Mouse (Mus musculus) cerebellum, adult (tissue): Measurements from ENCODE around the gene Ush1c.

Experiments
- ATAC-seq: cut with Nextera tagmentation; 2 replicates; pipeline ENCODE4 v1.9.2; 2017; ENCODE audit warnings: mild to moderate bottlenecking, moderate library complexity, mixed read lengths; ENCODE audit not compliant: insufficient number of reproducible peaks, low FRiP score, low TSS enrichment

Ush1c gene

DNA sequence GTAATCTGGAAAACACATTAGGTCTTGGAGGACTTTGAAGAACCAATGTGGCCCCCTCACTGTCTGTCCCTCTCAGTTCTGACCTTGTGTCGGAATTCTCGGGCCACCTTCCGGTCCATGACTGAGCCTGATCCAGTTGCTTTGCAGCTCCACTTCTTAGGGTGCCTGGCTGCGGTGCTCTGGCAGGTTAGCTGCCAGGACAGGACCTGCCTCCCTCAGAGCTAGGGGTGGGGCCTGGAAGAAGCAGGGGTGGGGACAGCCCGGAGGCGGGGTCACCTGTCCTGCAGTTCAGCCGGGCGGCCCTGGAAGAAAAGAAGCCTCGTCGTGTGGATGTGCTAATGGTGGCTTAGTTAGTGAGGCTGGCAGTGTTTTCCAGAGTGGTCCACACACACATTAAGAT, at the start of gene Ush1c:
Gene Ush1c, minus strand, starts transcription at position 158 of the 400 bp plus-strand sequence.
- ATAC-seq, result no peak

GRCm38 (mm10) chr7:46287051-46287450, 48.7 kb upstream of the Ush1c start:
- ATAC-seq, result no peak

DNA sequence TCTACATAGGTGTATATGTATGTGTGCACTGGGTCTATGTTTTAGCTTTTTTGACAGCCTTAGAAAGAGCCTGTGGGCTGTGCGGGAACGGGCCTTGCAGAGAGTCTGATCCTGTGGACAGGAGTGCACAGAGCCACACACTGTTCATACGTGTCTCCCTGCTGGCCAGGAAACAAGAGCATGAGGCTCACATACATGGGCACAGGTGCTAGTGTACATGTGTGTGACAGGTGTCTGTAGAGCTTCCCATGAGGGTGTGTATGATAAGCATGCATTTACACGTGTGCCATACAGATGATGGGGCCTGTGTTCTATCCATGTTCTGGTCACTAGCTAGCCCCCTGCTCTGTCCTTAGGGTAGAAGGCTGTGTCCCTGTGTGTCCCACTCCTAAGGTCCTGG, 48.1 kb upstream of the Ush1c start:
- ATAC-seq, result no peak

- ATAC-seq, result no peak
Observed at GRCm38 (mm10) chr7:46285161-46285839, 47.0 kb upstream of the Ush1c start.

DNA sequence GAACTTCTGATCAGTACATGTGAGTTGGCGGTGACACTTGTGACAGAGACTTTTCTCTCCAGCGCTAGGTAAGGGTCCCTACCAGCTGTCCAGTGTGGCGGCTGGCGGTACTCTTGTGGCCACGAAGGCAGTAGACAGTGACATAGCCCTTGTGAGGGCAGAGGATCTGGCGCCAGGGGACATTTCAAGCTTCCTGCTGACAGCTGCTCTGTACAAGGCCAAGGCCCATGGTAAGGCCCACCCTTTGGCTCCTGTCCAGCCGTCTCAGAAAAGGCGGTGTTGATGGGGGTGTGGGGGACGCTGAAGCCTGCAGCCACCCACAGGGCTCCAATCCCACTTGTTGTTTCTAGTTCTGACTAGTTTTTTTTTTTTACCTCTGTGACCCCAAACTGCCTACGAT, 45.4 kb upstream of the Ush1c start:
- ATAC-seq, result no peak

DNA sequence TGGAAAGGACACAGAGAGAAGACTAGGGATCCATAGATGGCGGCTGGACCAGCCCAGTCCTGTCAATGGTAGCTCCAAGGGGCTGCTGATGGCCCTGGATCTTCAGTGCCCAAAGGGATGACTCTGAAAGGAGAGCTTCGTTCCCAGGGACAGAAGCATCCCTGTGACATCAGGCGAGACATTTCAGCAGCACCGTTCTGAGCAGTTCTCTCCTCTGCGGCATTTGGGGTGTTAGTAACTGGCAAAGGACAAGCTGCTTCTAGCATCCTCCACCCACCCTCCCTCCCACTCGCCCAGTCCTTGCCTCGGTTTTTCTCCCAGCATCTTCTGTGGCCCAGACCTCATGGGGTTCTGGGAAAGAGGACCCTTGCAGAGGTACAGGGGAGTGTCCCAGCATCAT, 44.0 kb upstream of the Ush1c start:
- ATAC-seq, result no peak

DNA sequence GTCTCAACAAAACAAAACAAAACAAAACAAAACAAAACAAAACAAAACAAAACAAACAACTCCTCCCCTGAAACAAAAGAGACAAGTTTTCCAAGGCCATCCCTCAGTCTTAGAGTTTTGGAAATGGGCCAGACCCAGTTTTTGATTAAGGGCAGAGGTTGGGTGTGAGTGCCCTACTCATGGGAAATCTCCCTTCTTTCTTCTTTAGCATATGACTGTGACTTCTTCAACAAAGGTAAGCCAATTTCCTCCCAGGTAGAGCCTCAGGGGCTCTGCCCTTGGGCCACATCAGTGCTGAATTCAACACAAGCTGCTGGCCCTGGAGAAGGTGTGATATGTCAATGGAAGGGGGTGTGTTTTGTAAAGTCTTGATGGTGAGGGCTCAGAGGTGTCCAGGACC, 42.6 kb upstream of the Ush1c start:
- ATAC-seq, result no peak

- no peak for ATAC-seq
Observed at GRCm38 (mm10) chr7:46279946-46280345, 41.6 kb upstream of the Ush1c start.

DNA sequence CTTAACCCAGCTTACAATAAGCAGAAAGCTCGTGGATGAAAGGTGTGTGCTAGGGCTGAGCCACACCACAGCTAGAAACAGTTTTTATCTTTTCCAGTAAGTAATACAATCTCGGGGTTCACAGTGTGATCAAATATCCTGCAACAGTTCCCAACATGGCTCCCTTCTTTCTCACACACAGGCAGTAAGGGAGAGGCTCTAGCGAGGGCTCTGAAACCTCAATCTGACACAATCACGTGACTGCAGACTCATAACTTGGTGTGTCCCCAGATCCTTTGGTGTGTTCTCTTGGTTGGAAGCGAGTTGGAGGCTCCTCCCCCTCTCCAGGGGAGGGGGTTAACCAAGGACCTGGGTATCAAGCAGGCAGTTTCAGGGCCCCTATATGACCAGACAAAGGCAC, 37.9 kb upstream of the Ush1c start:
- ATAC-seq, result no peak

DNA sequence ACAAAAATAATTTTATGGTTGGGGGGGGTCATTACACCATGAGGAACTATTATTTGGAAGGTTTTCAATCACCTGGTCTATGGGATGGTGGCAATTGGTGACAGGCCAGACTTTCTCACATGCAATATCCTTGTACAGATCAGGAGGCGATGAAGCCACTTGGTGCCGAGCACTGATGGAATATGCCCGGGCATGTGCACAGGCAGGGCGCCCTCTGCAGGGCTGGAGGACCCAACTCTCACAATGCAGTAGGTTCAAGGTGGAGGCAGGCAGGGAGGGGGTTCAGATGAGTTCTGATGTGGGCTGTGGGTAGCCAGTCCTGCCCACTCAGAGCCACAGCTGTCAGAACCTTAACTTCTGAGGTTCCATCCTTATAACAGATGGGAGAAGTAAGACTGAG, 13.5 kb upstream of the Ush1c start:
- no peak for ATAC-seq

- no peak for ATAC-seq
Observed at GRCm38 (mm10) chr7:46247606-46248005, 9.3 kb upstream of the Ush1c start.

GRCm38 (mm10) chr7:46246876-46247275, 8.6 kb upstream of the Ush1c start:
- no peak for ATAC-seq

DNA sequence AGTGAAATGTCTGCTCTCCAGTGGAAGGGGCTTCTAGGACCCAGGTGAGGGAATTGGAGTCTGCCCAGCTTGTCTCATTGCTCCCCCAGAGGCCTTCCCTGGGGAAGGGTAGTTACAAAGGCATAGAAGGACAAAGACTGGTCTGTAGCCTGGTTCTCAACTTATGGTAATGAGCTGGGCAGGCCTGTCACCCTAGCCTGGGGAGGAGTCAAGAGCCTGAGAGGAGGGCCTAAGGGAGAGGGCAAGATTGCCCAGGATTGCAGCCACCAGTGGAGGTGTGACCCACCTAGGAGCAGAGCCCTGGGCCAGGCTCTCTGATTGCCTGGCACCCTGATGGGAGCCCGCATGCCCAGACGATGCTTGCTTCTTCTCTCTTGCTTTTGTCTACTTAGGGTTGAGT, 2.4 kb upstream of the Ush1c start, which contains the start of gene Otog:
Gene Otog, plus strand, starts transcription at position 292 of the 400 bp plus-strand sequence.
- ATAC-seq, result no peak

DNA sequence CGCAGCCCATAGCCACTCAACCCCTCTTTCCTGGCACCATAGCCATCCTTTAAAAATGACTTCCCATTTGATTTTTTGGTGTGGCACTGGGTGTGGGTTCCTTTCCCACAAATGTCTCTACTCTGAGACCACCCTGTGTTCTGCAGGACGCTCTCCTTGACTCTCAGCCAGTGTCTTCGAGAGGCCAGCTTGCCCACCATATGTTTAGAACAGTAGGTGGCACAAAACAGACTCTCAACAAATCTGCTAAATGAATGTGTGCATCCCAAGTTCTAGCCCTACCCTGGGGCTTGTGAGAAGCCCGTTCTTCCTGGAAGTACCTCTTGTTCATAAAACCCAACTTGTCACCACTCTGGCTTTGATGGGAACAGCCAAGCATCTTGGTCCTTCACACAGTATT, 1.8 kb upstream of the Ush1c start:
- ATAC-seq, result no peak

DNA sequence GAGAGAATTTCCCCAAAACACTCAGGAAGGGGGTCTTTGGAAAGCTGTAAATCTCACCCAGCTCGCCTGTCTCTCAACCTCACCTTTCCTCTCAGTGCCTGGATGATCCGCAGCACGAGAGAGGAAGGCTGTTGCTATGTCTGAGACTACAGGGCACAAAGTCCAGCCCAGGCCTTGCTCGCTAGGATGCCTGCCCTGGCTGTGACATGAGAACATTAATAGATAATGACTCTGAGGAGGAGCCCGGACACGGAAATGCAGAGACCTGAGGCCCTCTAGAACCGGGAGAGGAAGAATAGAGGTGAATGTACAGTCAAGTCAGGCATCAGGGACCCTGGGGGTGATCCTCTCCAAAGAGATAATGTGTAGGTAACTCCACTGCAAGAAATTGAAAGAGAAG, 1.1 kb downstream of the Ush1c start:
- no peak for ATAC-seq

- no peak for ATAC-seq
Observed at GRCm38 (mm10) chr7:46236363-46236762, 1.9 kb downstream of the Ush1c start.

GRCm38 (mm10) chr7:46235948-46236347, 2.4 kb downstream of the Ush1c start:
- ATAC-seq, result no peak

DNA sequence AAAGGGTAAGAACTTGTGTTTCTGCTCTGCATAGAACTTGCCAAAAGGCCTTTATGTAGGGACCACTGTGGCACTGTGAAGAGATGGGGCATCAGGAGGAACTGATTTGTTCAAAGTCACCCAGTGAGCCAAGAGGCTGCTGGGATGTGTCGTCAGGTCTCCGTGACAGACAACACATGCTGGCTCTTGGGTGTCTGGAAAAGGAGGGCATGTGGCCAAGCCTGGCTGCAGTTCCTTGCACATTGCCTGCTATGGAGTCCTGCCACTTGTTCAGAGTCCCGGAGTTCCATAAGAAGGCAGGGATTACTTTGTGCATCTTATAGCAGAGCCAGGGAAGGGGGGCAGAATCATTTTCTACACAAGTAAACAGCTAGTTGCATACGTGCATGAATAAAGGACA, 11.4 kb downstream of the Ush1c start:
- no peak for ATAC-seq

DNA sequence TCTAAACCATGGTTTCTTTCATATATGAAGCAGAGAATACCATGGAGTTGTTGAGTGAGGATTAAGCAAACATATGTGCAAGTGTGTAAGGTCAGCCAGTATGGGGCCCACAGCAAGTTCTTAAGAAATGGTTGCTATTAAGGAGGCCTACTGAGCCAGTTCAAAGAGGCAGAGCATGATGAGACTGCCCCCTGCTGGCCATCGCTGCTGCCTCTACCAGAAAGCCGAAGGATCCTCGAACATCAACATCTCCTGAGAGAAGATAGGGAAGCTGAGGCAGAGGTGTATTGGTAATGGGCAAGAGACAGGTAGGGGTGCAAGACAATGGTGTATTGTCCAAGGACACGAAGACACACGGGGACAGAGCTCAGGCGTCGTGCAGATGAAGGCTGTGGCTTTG, 12.1 kb downstream of the Ush1c start:
- no peak; the same call in 1 of the 2 replicates for ATAC-seq

GRCm38 (mm10) chr7:46220591-46221129, 17.6 kb downstream of the Ush1c start:
- ATAC-seq, result no peak

- no peak for ATAC-seq
Observed at GRCm38 (mm10) chr7:46218415-46218814, 19.9 kb downstream of the Ush1c start.

- ATAC-seq, result no peak
Observed at GRCm38 (mm10) chr7:46216481-46216880, 21.8 kb downstream of the Ush1c start.
